10 mouse cellular contexts compared by ENCODE assay signal in genomic region chr10:61176221-61176790, GRCm38 (mm10). TPM values are rescaled to one million over a fixed set of nuclear protein-coding genes. Genes with fewer than 3 reads are reported as not detected.
DNase-seq lines count a peak whose midpoint lies in the region; ATAC-seq lines count a peak whose summit lies in the region.
"Had no signal": no experiment of that assay in that cellular context is flagged by ENCODE, and none has a peak within 500 bp of the region (broad histone marks: within the 10 kb centered on the region; RNA-seq: fewer than 3 reads in every experiment).

No protein-coding gene starts in this region.

- ATAC-seq in kidney, embryonic 14.5 days (ENCODE audit: low FRiP score, low TSS enrichment) = no peak
- ATAC-seq in intestine, embryonic 15.5 days = no peak
- no peak for ATAC-seq in megakaryocyte progenitor cell, adult 5-6 weeks (replicated peaks; ENCODE audit: poor library complexity)

- 53% methylated on average over 7 of the region's 7 CpGs for WGBS in kidney, embryonic 14.5 days
- WGBS in intestine, embryonic 15.5 days = 54% methylated on average over 7 of the region's 7 CpGs

- H3K9me3 ChIP-seq in kidney, embryonic 14.5 days (ENCODE audit: control insufficient read depth, low read length) = no peaks in the 10 kb centered on the region
- no peaks in the 10 kb centered on the region for H3K9me3 ChIP-seq in intestine, embryonic 15.5 days

- H3K9ac ChIP-seq in kidney, embryonic 14.5 days (ENCODE audit: low read depth, low read length) = no peak overlapping the region
- no peak overlapping the region for H3K9ac ChIP-seq in intestine, embryonic 15.5 days

- H3K36me3 ChIP-seq in kidney, embryonic 14.5 days (ENCODE audit: control insufficient read depth, insufficient read depth, low read length) = no peaks in the 10 kb centered on the region
- H3K36me3 ChIP-seq in intestine, embryonic 15.5 days = no peaks in the 10 kb centered on the region

- peak overlapping the region; percentile 15 for H3K4me2 ChIP-seq in kidney, embryonic 14.5 days (replicated peaks; ENCODE audit: low read depth, low read length)
- peak overlapping the region; percentile 41 for H3K4me2 ChIP-seq in intestine, embryonic 15.5 days (replicated peaks)

- no peaks in the 10 kb centered on the region for H3K4me1 ChIP-seq in kidney, embryonic 14.5 days (ENCODE audit: control insufficient read depth, insufficient read depth, low read length)
- H3K4me1 ChIP-seq in intestine, embryonic 15.5 days (replicated peaks) = peaks cover 7% of the 10 kb centered on the region; the same call in 1 of the 2 replicates

- H3K27me3 ChIP-seq in kidney, embryonic 14.5 days (ENCODE audit: control insufficient read depth, insufficient read depth, low read length) = peaks cover 5% of the 10 kb centered on the region; the same call in 1 of the 2 replicates
- H3K27me3 ChIP-seq in intestine, embryonic 15.5 days (replicated peaks) = no peaks in the 10 kb centered on the region

- no peak overlapping the region for H3K27ac ChIP-seq in kidney, embryonic 14.5 days (ENCODE audit: low read depth, low read length)
- no peak overlapping the region for H3K27ac ChIP-seq in intestine, embryonic 15.5 days

- no peak for DNase-seq in kidney, adult 18-20 months
- DNase-seq in cerebellum, adult 11 months = peak; percentile 41
- DNase-seq in cerebellum, postnatal 25 days = peak; percentile 55 to 56
- no peak for DNase-seq in MN1 (ENCODE audit: low spot score)
- no peak for DNase-seq in ovary, postnatal 36 days (ENCODE audit: low spot score)

- H3K4me3 ChIP-seq in kidney, embryonic 14.5 days (ENCODE audit: low read length) = no peak overlapping the region
- H3K4me3 ChIP-seq in intestine, embryonic 15.5 days (replicated peaks) = no peak overlapping the region

RNA-seq across cellular contexts. Expression of gene Tbata, which starts 4.6 kb away (rescaled TPM):
- polyA plus RNA-seq in kidney, embryonic 14.5 days (2014; fragmentation: Nextera tagmentation; extraction: Ambion mirVana) = not detected in 2 replicates
- not detected in 2 replicates for polyA plus RNA-seq in intestine, embryonic 15.5 days (2015; fragmentation: Nextera tagmentation; extraction: Ambion mirVana)
- not detected in 2 replicates for total RNA-seq in megakaryocyte progenitor cell, adult 5-6 weeks (2015)
- not detected in 2 replicates for total RNA-seq in megakaryocyte progenitor cell, adult 5-6 weeks (2017)
- total RNA-seq: adrenal gland, adult 2 months; gastrocnemius, postnatal 4 days had no signal
- polyA plus RNA-seq: adrenal gland, adult 2 months had no signal

RNA-seq across cellular contexts. Expression of gene Sgpl1, which starts 28.8 kb away (rescaled TPM):
- polyA plus RNA-seq in kidney, embryonic 14.5 days (2014; fragmentation: Nextera tagmentation; extraction: Ambion mirVana) = 35.9 and 72.4 TPM in 2 replicates
- 77.1 and 81.1 TPM in 2 replicates for polyA plus RNA-seq in intestine, embryonic 15.5 days (2015; fragmentation: Nextera tagmentation; extraction: Ambion mirVana)
- total RNA-seq in megakaryocyte progenitor cell, adult 5-6 weeks (2015) = 29.0 and 31.6 TPM in 2 replicates
- 23.3 and 24.6 TPM in 2 replicates for total RNA-seq in megakaryocyte progenitor cell, adult 5-6 weeks (2017)

Comparison
In these comparisons a context has a peak if more than half of its experiments do, and no peak if none do; other contexts are left out.
1. DNase-seq: peak in cerebellum, adult 11 months (single experiment) and cerebellum, postnatal 25 days (2 of 2); none in kidney, adult 18-20 months (single experiment), MN1 (single experiment) and ovary, postnatal 36 days (single experiment).